Mouse (Mus musculus) intestine, embryonic 14.5 days (tissue): ENCODE measurements around the gene Gm5127. TPM values are rescaled to one million over a fixed set of nuclear protein-coding genes. Genes with fewer than 3 reads are reported as not detected.

Source experiments
- ATAC-seq: fragments of 200-750 bp; cut with Nextera tagmentation; replicated peaks from 2 replicates; pipeline ENCODE4 v1.8.0; 2017; ENCODE audit warnings: low read depth, moderate number of reproducible peaks, moderate TSS enrichment, moderate library complexity; ENCODE audit not compliant: low FRiP score, low TSS enrichment
- DNase-seq: peaks from one replicate; pipeline ENCODE4 v3.0.0-alpha.2; 2018; ENCODE audit warnings: low spot score
- H3K27ac ChIP-seq: fragments of 300-500 bp; sonication (generic); 2 replicates; pipeline ENCODE4 v1.5.1; 2014; ENCODE audit warnings: low read depth, mild to moderate bottlenecking, control low read depth
- H3K27me3 ChIP-seq: fragments of 300-500 bp; sonication (generic); replicated peaks from 2 replicates; pipeline ENCODE4 v1.6.1; 2014; ENCODE audit warnings: low read length, control low read depth; ENCODE audit not compliant: control insufficient read depth, insufficient read depth
- H3K36me3 ChIP-seq: fragments of 300-500 bp; sonication (generic); 2 replicates; pipeline ENCODE4 v1.6.1; 2014; ENCODE audit warnings: low read length, control low read depth; ENCODE audit not compliant: control insufficient read depth, insufficient read depth
- H3K4me1 ChIP-seq: fragments of 300-500 bp; sonication (generic); replicated peaks from 2 replicates; pipeline ENCODE4 v1.6.1; 2014; ENCODE audit warnings: low read length, control low read depth, mixed read lengths; ENCODE audit not compliant: control insufficient read depth, insufficient read depth
- H3K4me2 ChIP-seq: fragments of 300-500 bp; sonication (generic); 2 replicates; pipeline ENCODE4 v1.6.1; 2014; ENCODE audit warnings: low read length
- H3K4me3 ChIP-seq: fragments of 300-500 bp; sonication (generic); 2 replicates; pipeline ENCODE4 v1.5.1; 2014; ENCODE audit warnings: low read depth, low read length, control low read depth, mixed read lengths
- H3K9ac ChIP-seq: fragments of 300-500 bp; sonication (generic); 2 replicates; pipeline ENCODE4 v1.6.1; 2014; ENCODE audit warnings: mild to moderate bottlenecking, low read length
- H3K9me3 ChIP-seq: fragments of 300-500 bp; sonication (generic); 2 replicates; pipeline ENCODE4 v1.6.1; 2016; ENCODE audit warnings: low read length, control low read depth; ENCODE audit not compliant: control insufficient read depth
- WGBS: fragments of 180-500 bp; shearing (Covaris S2); extraction: QIAGEN DNeasy Blood & Tissue Kit; methylation state at CpG from one replicate; pipeline ENCODE4 v1.1.7; 2014; 5-methylcytosine and 5-hydroxymethylcytosine counted together
- polyA plus RNA-seq: library from polyadenylated mRNA; unstranded; fragments of >200 nt; fragmentation: Nextera tagmentation; extraction: Ambion mirVana; gene quantifications from 2 replicates; pipeline ENCODE4 v1.2.1, GENCODE M21; 2014

Gene Gm5127
- polyA plus RNA-seq, 1 experiment from 2014 or later, result not detected

- Histone ChIP-seq H3K36me3 (no peaks in the 10 kb centered on the region), H3K4me3 (peak within 1 kb of the TSS; percentile 24), H3K27me3 (no peaks in the 10 kb centered on the region), H3K27ac (0 out of 2 replicates have a peak within 1 kb of the TSS, but pooled peaks have one; percentile 54), H3K9ac (no peak within 1 kb of the TSS), H3K4me1 (no peaks in the 10 kb centered on the region), H3K9me3 (no peaks in the 10 kb centered on the region), H3K4me2 (peak within 1 kb of the TSS; percentile 41)
- ATAC-seq, result no peak
- DNase-seq, result no peak
- 17% methylated on average over 6 of the region's 6 CpGs for WGBS
Measured at GRCm38 (mm10) chrX:106603386-106603785, 20.4 kb downstream of the Gm5127 start, which contains the start of gene Cysltr1. Cysltr1 (minus strand) TSS chrX:106603679.

GRCm38 (mm10) chrX:106622512-106622911, 39.5 kb downstream of the Gm5127 start:
- DNase-seq, result no peak
- Histone ChIP-seq H3K36me3 (no peaks in the 10 kb centered on the region), H3K9me3 (no peaks in the 10 kb centered on the region), H3K4me2 (no peak overlapping the region), H3K4me1 (no peaks in the 10 kb centered on the region), H3K27ac (no peak overlapping the region), H3K4me3 (no peak overlapping the region), H3K27me3 (no peaks in the 10 kb centered on the region), H3K9ac (no peak overlapping the region)
- no peak for ATAC-seq
- 85% methylated on average over 1 of the region's 1 CpGs for WGBS

GRCm38 (mm10) chrX:106623667-106624066, 40.7 kb downstream of the Gm5127 start:
- no peaks in the 10 kb centered on the region for H3K27me3 ChIP-seq
- no peaks in the 10 kb centered on the region for H3K4me1 ChIP-seq
- no peak overlapping the region for H3K27ac ChIP-seq
- ATAC-seq (no peak), DNase-seq (no peak)
- 46% methylated on average over 3 of the region's 3 CpGs for WGBS
- no peak overlapping the region for H3K4me3 ChIP-seq
- H3K4me2 ChIP-seq, result no peak overlapping the region
- H3K9ac ChIP-seq, result no peak overlapping the region
- H3K9me3 ChIP-seq, result no peaks in the 10 kb centered on the region
- H3K36me3 ChIP-seq, result no peaks in the 10 kb centered on the region

- H3K27ac ChIP-seq, result no peak overlapping the region
- WGBS, result 65% methylated on average over 1 of the region's 1 CpGs
Measured at GRCm38 (mm10) chrX:106628514-106628913, 45.5 kb downstream of the Gm5127 start.

GRCm38 (mm10) chrX:106633543-106633942, 50.6 kb downstream of the Gm5127 start:
- DNase-seq (no peak), ATAC-seq (no peak)
- Histone ChIP-seq H3K4me1 (no peaks in the 10 kb centered on the region), H3K4me2 (no peak overlapping the region), H3K9me3 (no peaks in the 10 kb centered on the region), H3K36me3 (no peaks in the 10 kb centered on the region), H3K9ac (no peak overlapping the region), H3K27ac (no peak overlapping the region), H3K4me3 (no peak overlapping the region), H3K27me3 (no peaks in the 10 kb centered on the region)

More at GRCm38 (mm10) chrX:106628514-106628913, 45.5 kb downstream of the Gm5127 start:
- H3K4me1 ChIP-seq, result no peaks in the 10 kb centered on the region
- H3K27me3 ChIP-seq, result no peaks in the 10 kb centered on the region
- H3K9me3 ChIP-seq, result no peaks in the 10 kb centered on the region
- ATAC-seq (no peak), DNase-seq (no peak)
- no peak overlapping the region for H3K9ac ChIP-seq
- no peaks in the 10 kb centered on the region for H3K36me3 ChIP-seq
- no peak overlapping the region for H3K4me3 ChIP-seq
- H3K4me2 ChIP-seq, result no peak overlapping the region

- H3K9me3 ChIP-seq, result no peaks in the 10 kb centered on the region
- no peak overlapping the region for H3K9ac ChIP-seq
- no peak overlapping the region for H3K4me3 ChIP-seq
- DNase-seq (no peak), ATAC-seq (no peak)
- no peak overlapping the region for H3K27ac ChIP-seq
- 85% methylated on average over 3 of the region's 3 CpGs for WGBS
- no peaks in the 10 kb centered on the region for H3K27me3 ChIP-seq
- no peak overlapping the region for H3K4me2 ChIP-seq
- no peaks in the 10 kb centered on the region for H3K4me1 ChIP-seq
- no peaks in the 10 kb centered on the region for H3K36me3 ChIP-seq
Measured at GRCm38 (mm10) chrX:106634799-106635541, 52.0 kb downstream of the Gm5127 start.

GRCm38 (mm10) chrX:106662101-106662500, 79.1 kb downstream of the Gm5127 start:
- H3K9ac ChIP-seq, result no peak overlapping the region
- no peaks in the 10 kb centered on the region for H3K27me3 ChIP-seq
- ATAC-seq, result no peak
- no peaks in the 10 kb centered on the region for H3K36me3 ChIP-seq
- no peak overlapping the region for H3K4me2 ChIP-seq
- H3K9me3 ChIP-seq, result no peaks in the 10 kb centered on the region
- H3K4me1 ChIP-seq, result no peaks in the 10 kb centered on the region
- no peak overlapping the region for H3K4me3 ChIP-seq
- H3K27ac ChIP-seq, result no peak overlapping the region
- no peak for DNase-seq

GRCm38 (mm10) chrX:106704590-106704989, 121.6 kb downstream of the Gm5127 start:
- 86% methylated on average over 3 of the region's 3 CpGs for WGBS
- H3K27ac ChIP-seq, result no peak overlapping the region
- no peak overlapping the region for H3K9ac ChIP-seq
- H3K27me3 ChIP-seq, result no peaks in the 10 kb centered on the region
- no peaks in the 10 kb centered on the region for H3K4me1 ChIP-seq
- no peaks in the 10 kb centered on the region for H3K36me3 ChIP-seq
- H3K9me3 ChIP-seq, result no peaks in the 10 kb centered on the region
- no peak overlapping the region for H3K4me2 ChIP-seq
- DNase-seq (no peak), ATAC-seq (no peak)
- H3K4me3 ChIP-seq, result no peak overlapping the region

- Histone ChIP-seq H3K4me2 (no peak overlapping the region), H3K4me3 (no peak overlapping the region), H3K9me3 (no peaks in the 10 kb centered on the region), H3K27ac (no peak overlapping the region), H3K36me3 (no peaks in the 10 kb centered on the region), H3K9ac (no peak overlapping the region), H3K4me1 (no peaks in the 10 kb centered on the region), H3K27me3 (no peaks in the 10 kb centered on the region)
- DNase-seq, result no peak
- ATAC-seq, result no peak
- 26% methylated on average over 2 of the region's 2 CpGs for WGBS
Measured at GRCm38 (mm10) chrX:106717160-106717559, 134.2 kb downstream of the Gm5127 start.
